Mouse (Mus musculus) bone marrow, adult 2 months (tissue): ENCODE results near the gene Tll2. TPM values are rescaled to one million over a fixed set of nuclear protein-coding genes. Genes with fewer than 3 reads are reported as not detected.

Experiments
- H3K27ac ChIP-seq: fragments of 200-500 bp; 2 replicates; pipeline ENCODE4 v1.5.1; 2012; ENCODE audit warnings: low read depth, mild to moderate bottlenecking, control low read depth, inconsistent platforms, low read length; ENCODE audit not compliant: control insufficient read depth, poor library complexity, insufficient read depth
- H3K4me1 ChIP-seq: fragments of 200-500 bp; 2 replicates; pipeline ENCODE4 v1.6.1; 2011; ENCODE audit warnings: low read length; ENCODE audit not compliant: control insufficient read depth, insufficient read depth
- H3K4me3 ChIP-seq: fragments of 200-500 bp; replicated peaks from 2 replicates; pipeline ENCODE3; 2011; ENCODE audit warnings: mild to moderate bottlenecking, low read depth, low read length, control low read depth; ENCODE audit not compliant: control insufficient read depth
- CTCF ChIP-seq: fragments of 200-500 bp; IDR thresholded peaks from 2 replicates; pipeline ENCODE4 v1.5.1; 2011; ENCODE audit warnings: low read length, control low read depth; ENCODE audit not compliant: control insufficient read depth, insufficient read depth
- POLR2A ChIP-seq: fragments of 200-500 bp; IDR thresholded peaks from 2 replicates; pipeline ENCODE4 v1.6.1; 2011; ENCODE audit warnings: low read depth, mild to moderate bottlenecking, control low read depth, low read length, borderline replicate concordance; ENCODE audit not compliant: control insufficient read depth
- WGBS: fragments of 180-500 bp; shearing (Covaris S2); methylation state at CpG from one replicate; pipeline ENCODE4 v1.1.7; 2018; 5-methylcytosine and 5-hydroxymethylcytosine counted together
- polyA plus RNA-seq: library from polyadenylated mRNA; stranded (reverse); fragments of >200 nt; gene quantifications from 2 replicates; pipeline ENCODE4 v1.2.4, GENCODE M21; 2011; ENCODE audit warnings: low replicate concordance; ENCODE audit not compliant: missing spikeins, insufficient read depth, insufficient read length

Gene Tll2
- polyA plus RNA-seq, 1 experiment: not detected

- Histone ChIP-seq H3K4me3 (no peak overlapping the region), H3K4me1 (no peaks in the 10 kb centered on the region; the same call in 1 of the 2 replicates), H3K27ac (no peak overlapping the region)
- TF ChIP-seq CTCF (no peak), POLR2A (no peak)
- 51% methylated on average over 5 of the region's 5 CpGs for WGBS
Measured at GRCm38 (mm10) chr19:41109991-41110390, 96.6 kb downstream of the Tll2 start.

GRCm38 (mm10) chr19:41109496-41109895, 97.1 kb downstream of the Tll2 start:
- H3K27ac ChIP-seq: no peak overlapping the region
- 77% methylated on average over 8 of the region's 8 CpGs for WGBS
- H3K4me1 ChIP-seq: no peaks in the 10 kb centered on the region; the same call in 1 of the 2 replicates
- no peak for TF ChIP-seq POLR2A
- no peak overlapping the region for H3K4me3 ChIP-seq

GRCm38 (mm10) chr19:41108666-41109065, 98.0 kb downstream of the Tll2 start:
- no peaks in the 10 kb centered on the region; the same call in 1 of the 2 replicates for H3K4me1 ChIP-seq
- WGBS: 85% methylated on average over 7 of the region's 7 CpGs

GRCm38 (mm10) chr19:41107530-41107929, 99.1 kb downstream of the Tll2 start:
- TF ChIP-seq POLR2A: no peak
- no peak for TF ChIP-seq CTCF
- H3K27ac ChIP-seq: no peak overlapping the region
- H3K4me1 ChIP-seq: no peaks in the 10 kb centered on the region; the same call in 1 of the 2 replicates
- H3K4me3 ChIP-seq: no peak overlapping the region
- 64% methylated on average over 8 of the region's 8 CpGs for WGBS

More at GRCm38 (mm10) chr19:41108666-41109065, 98.0 kb downstream of the Tll2 start:
- no peak overlapping the region for H3K4me3 ChIP-seq
- TF ChIP-seq CTCF (no peak), POLR2A (no peak)
- no peak overlapping the region for H3K27ac ChIP-seq

- Histone ChIP-seq H3K4me3 (no peak overlapping the region), H3K27ac (no peak overlapping the region), H3K4me1 (no peaks in the 10 kb centered on the region)
- TF ChIP-seq CTCF (no peak), POLR2A (no peak)
- 52% methylated on average over 8 of the region's 8 CpGs for WGBS
Measured at GRCm38 (mm10) chr19:41104922-41105321, 101.7 kb downstream of the Tll2 start.

- Histone ChIP-seq H3K4me1 (no peaks in the 10 kb centered on the region), H3K4me3 (no peak overlapping the region), H3K27ac (no peak overlapping the region)
- WGBS: 69% methylated on average over 8 of the region's 8 CpGs
- no peak for TF ChIP-seq CTCF
Measured at GRCm38 (mm10) chr19:41101390-41101789, 105.2 kb downstream of the Tll2 start.

- no peak overlapping the region for H3K27ac ChIP-seq
- 79% methylated on average over 7 of the region's 7 CpGs for WGBS
- TF ChIP-seq CTCF (no peak), POLR2A (no peak)
Measured at GRCm38 (mm10) chr19:41100863-41101262, 105.8 kb downstream of the Tll2 start.

GRCm38 (mm10) chr19:41097038-41097437, 109.6 kb downstream of the Tll2 start:
- TF ChIP-seq POLR2A: no peak
- no peak for TF ChIP-seq CTCF
- no peak overlapping the region for H3K27ac ChIP-seq
- H3K4me1 ChIP-seq: no peaks in the 10 kb centered on the region
- 79% methylated on average over 4 of the region's 4 CpGs for WGBS
- H3K4me3 ChIP-seq: no peak overlapping the region

More at GRCm38 (mm10) chr19:41100863-41101262, 105.8 kb downstream of the Tll2 start:
- Histone ChIP-seq H3K4me1 (no peaks in the 10 kb centered on the region), H3K4me3 (no peak overlapping the region)

GRCm38 (mm10) chr19:41091901-41092300, 114.7 kb downstream of the Tll2 start:
- H3K4me3 ChIP-seq: no peak overlapping the region
- TF ChIP-seq POLR2A: no peak
- no peak for TF ChIP-seq CTCF
- H3K27ac ChIP-seq: no peak overlapping the region
- no peaks in the 10 kb centered on the region; the same call in 1 of the 2 replicates for H3K4me1 ChIP-seq
- 8% methylated on average over 2 of the region's 2 CpGs for WGBS
